Mouse (Mus musculus) activated CD4-positive, CD25-positive, alpha-beta regulatory T cell, adult 4 months (primary cell): ENCODE data around the gene Fam50b. TPM values are rescaled to one million over a fixed set of nuclear protein-coding genes. Genes with fewer than 3 reads are reported as not detected.

Source experiments
- ATAC-seq: one replicate; pipeline ENCODE4 v1.8.0; 2017
- polyA plus RNA-seq, 2 experiments: library from polyadenylated mRNA; unstranded; fragments of 100-300 nt; shearing (Covaris generic); gene quantifications; one replicate each; pipeline ENCODE4 v1.2.1; 2017

The Fam50b gene
- polyA plus RNA-seq, 2 experiments from 2014 or later, result not detected

GRCm38 (mm10) chr13:34739071-34739470, 4.4 kb downstream of the Fam50b start:
- ATAC-seq, result no peak

- ATAC-seq, result no peak
Observed at GRCm38 (mm10) chr13:34741254-34741653, 6.6 kb downstream of the Fam50b start.

GRCm38 (mm10) chr13:34741813-34742568, 7.3 kb downstream of the Fam50b start:
- ATAC-seq, result no peak

- no peak for ATAC-seq
Observed at GRCm38 (mm10) chr13:34746811-34747210, 12.2 kb downstream of the Fam50b start.

- no peak for ATAC-seq
Observed at GRCm38 (mm10) chr13:34748530-34748929, 13.9 kb downstream of the Fam50b start.

GRCm38 (mm10) chr13:34759202-34759601, 24.6 kb downstream of the Fam50b start:
- ATAC-seq, result no peak

GRCm38 (mm10) chr13:34760518-34761287, 26.1 kb downstream of the Fam50b start:
- no peak for ATAC-seq

GRCm38 (mm10) chr13:34762136-34762535, 27.5 kb downstream of the Fam50b start:
- ATAC-seq, result no peak

GRCm38 (mm10) chr13:34762865-34763264, 28.2 kb downstream of the Fam50b start:
- no peak for ATAC-seq

GRCm38 (mm10) chr13:34765269-34765668, 30.6 kb downstream of the Fam50b start:
- no peak for ATAC-seq

- ATAC-seq, result no peak
Observed at GRCm38 (mm10) chr13:34766572-34766971, 31.9 kb downstream of the Fam50b start.

GRCm38 (mm10) chr13:34767527-34768292, 33.1 kb downstream of the Fam50b start:
- no peak for ATAC-seq

GRCm38 (mm10) chr13:34776767-34777166, 42.1 kb downstream of the Fam50b start:
- ATAC-seq, result no peak

- ATAC-seq, result no peak
Observed at GRCm38 (mm10) chr13:34780856-34781610, 46.4 kb downstream of the Fam50b start.

GRCm38 (mm10) chr13:34781611-34782009, 47.0 kb downstream of the Fam50b start:
- no peak for ATAC-seq

GRCm38 (mm10) chr13:34784818-34785217, 50.2 kb downstream of the Fam50b start:
- no peak for ATAC-seq

- no peak for ATAC-seq
Observed at GRCm38 (mm10) chr13:34786634-34787033, 52.0 kb downstream of the Fam50b start.

GRCm38 (mm10) chr13:34787546-34787945, 52.9 kb downstream of the Fam50b start:
- no peak for ATAC-seq

- no peak for ATAC-seq
Observed at GRCm38 (mm10) chr13:34789176-34789818, 54.6 kb downstream of the Fam50b start.

GRCm38 (mm10) chr13:34793066-34793465, 58.4 kb downstream of the Fam50b start:
- no peak for ATAC-seq

GRCm38 (mm10) chr13:34793816-34794215, 59.2 kb downstream of the Fam50b start:
- no peak for ATAC-seq

GRCm38 (mm10) chr13:34794426-34794825, 59.8 kb downstream of the Fam50b start:
- no peak for ATAC-seq
